Mouse (Mus musculus): Measurements from ENCODE around the gene Cfap77.

Gene Cfap77

GRCm38 (mm10) chr2:28943666-28944516, 111.0 kb downstream of the Cfap77 start:
- DNase-seq (ENCODE audit: low spot score in 2 of 2): no peak

GRCm38 (mm10) chr2:28938997-28939396, 115.9 kb downstream of the Cfap77 start:
- no peak for DNase-seq (ENCODE audit: low spot score in 2 of 2)

GRCm38 (mm10) chr2:28930571-28930970, 124.3 kb downstream of the Cfap77 start:
- no peak for DNase-seq (ENCODE audit: low spot score in 2 of 2)

- peak; percentile 26 to 32 for DNase-seq (ENCODE audit: low spot score in 2 of 2)
Measured at GRCm38 (mm10) chr2:28923912-28924311, 131.0 kb downstream of the Cfap77 start.

- DNase-seq (ENCODE audit: low spot score in 2 of 2): no peak
Measured at GRCm38 (mm10) chr2:28919001-28919400, 135.9 kb downstream of the Cfap77 start.

GRCm38 (mm10) chr2:28917518-28918361, 137.1 kb downstream of the Cfap77 start:
- no peak for DNase-seq (ENCODE audit: low spot score in 2 of 2)

GRCm38 (mm10) chr2:28917156-28917517, 137.7 kb downstream of the Cfap77 start:
- no peak for DNase-seq (ENCODE audit: low spot score in 2 of 2)

- no peak for DNase-seq (ENCODE audit: low spot score in 2 of 2)
Measured at GRCm38 (mm10) chr2:28916513-28916865, 138.4 kb downstream of the Cfap77 start, which contains the start of gene Barhl1. Gene Barhl1, minus strand, starts transcription at chr2:28916668.

- peak; percentile 61 to 74 for DNase-seq (ENCODE audit: low spot score in 2 of 2)
Measured at GRCm38 (mm10) chr2:28915768-28916512, 138.9 kb downstream of the Cfap77 start.

- no peak for DNase-seq (ENCODE audit: low spot score in 2 of 2)
Measured at GRCm38 (mm10) chr2:28915104-28915738, 139.6 kb downstream of the Cfap77 start.

GRCm38 (mm10) chr2:28914121-28914520, 140.7 kb downstream of the Cfap77 start:
- DNase-seq (ENCODE audit: low spot score in 2 of 2): no peak

- DNase-seq (ENCODE audit: low spot score in 2 of 2): no peak
Measured at GRCm38 (mm10) chr2:28912961-28913360, 141.9 kb downstream of the Cfap77 start.

- DNase-seq (ENCODE audit: low spot score in 2 of 2): no peak
Measured at GRCm38 (mm10) chr2:28912039-28912700, 142.7 kb downstream of the Cfap77 start.

- no peak for DNase-seq (ENCODE audit: low spot score in 2 of 2)
Measured at GRCm38 (mm10) chr2:28911331-28912038, 143.4 kb downstream of the Cfap77 start.

GRCm38 (mm10) chr2:28910877-28911276, 144.0 kb downstream of the Cfap77 start:
- DNase-seq (ENCODE audit: low spot score in 2 of 2): no peak

- DNase-seq (ENCODE audit: low spot score in 2 of 2): no peak
Measured at GRCm38 (mm10) chr2:28909818-28910710, 144.8 kb downstream of the Cfap77 start.

- no peak for DNase-seq (ENCODE audit: low spot score in 2 of 2)
Measured at GRCm38 (mm10) chr2:28909186-28909817, 145.6 kb downstream of the Cfap77 start.

GRCm38 (mm10) chr2:28908389-28909153, 146.3 kb downstream of the Cfap77 start:
- DNase-seq (ENCODE audit: low spot score in 2 of 2): no peak

All from spleen, postnatal 36 days (tissue).